Mouse (Mus musculus) MEL-GATA-1-ER (cell line): ENCODE data around the gene Vwde.
A peak's percentile ranks its signal among the peaks of the same experiment; 100 is the strongest.

Source experiments
- DNase-seq: peaks from one replicate; pipeline ENCODE4 v3.0.0-alpha.2; 2012; ENCODE audit warnings: low read depth; ENCODE audit errors: extremely low read depth

Gene Vwde

DNA sequence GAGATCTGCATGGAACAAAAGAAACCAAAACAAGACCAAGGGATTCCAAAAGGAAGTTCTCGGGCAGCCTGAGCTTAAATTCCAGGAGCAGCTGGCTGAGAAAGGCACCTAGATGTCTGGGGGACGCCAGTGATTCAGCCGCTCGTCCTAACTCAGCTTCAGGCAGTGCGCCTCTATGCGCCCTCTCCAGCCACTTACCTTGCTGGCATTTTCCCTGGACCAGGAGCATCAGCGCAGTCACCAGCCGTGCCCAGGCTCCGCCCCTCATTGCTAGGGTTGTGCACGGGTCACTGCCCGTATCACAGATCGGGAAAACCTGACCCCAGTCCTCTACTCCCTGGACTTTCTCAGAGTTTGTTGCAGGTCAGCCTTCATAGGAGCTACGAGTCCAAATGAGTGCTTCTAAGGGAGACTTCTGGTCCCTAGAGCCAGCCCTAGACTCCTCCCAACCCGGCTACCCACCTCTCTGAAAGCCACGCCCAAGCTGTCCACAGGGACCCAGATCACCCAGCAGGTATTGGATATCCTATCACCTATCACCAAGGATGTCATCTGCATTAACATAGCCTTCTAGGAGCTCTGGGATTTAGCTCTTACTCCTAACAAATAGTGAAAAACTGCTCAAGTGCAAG lies at the start of gene Vwde:
Gene Vwde (minus strand): TSS at position 370 of the 632 bp plus-strand sequence.
- no peak for DNase-seq

DNA sequence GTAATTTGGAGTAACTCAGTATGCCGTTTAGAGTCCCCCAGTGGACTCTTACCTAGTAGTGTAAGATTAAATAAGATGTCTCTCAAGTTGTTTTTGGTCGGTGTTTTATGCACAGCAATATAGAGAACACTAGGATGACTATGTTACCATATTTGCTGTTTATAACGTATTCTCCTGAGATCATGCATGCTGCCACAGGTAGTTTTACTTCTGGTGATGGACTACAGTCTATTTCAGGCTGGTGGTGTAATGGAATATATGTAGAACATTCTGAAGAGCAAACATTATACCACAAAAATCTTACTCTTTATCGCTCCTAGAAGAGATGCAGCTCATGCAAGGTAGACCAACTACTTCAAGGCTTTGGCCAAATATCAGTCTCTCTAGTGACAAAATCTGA lies 30.6 kb upstream of the Vwde start:
- DNase-seq: no peak

DNA sequence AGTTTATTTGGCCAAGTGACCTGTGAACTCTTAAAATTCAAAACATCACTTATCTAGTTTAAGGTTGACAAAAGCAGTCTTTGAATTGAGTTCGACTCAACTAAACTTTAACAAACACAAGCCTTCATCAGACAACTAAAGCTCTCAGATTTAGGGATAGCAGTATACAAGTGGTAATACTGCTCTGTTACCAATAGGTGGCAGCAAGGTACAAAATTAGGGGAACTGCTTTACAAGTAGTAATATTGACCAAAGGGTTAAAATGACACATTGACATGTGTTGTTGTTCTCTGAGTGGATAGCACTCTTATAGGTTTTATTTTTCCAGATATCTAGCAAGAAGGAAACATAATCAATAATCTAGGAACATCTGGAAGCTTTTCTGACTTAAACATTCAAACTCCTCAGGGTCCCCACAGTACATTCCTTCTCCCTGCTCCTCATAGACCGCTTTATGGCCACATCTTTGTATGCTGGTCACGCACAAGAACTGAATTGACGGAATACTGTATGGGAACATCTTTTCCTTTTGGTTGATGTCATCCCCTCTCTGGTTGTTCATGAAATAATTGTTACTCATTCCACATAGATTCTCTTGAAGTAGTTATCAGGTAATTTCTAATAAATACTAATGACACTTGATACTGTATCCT lies 23.7 kb upstream of the Vwde start:
- no peak for DNase-seq

DNA sequence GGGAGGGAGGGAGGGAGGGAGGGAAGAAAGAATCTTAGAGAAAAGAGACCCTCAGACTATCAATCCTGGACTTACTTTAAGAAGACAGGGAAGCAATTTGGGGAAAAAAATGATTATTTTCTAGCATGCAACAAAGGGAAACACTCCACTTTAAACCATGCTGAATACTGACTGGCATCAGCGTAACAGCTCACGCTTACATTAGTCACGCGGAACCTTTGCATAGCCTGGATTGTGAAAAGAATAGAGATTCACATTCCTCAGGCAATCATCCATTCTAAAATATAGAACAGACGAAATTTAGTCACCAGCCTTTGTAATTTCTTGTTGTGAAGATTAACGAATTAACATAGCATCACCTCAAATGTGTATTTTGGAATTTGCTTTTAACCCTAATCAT lies 18.6 kb downstream of the Vwde start:
- DNase-seq: no peak

DNA sequence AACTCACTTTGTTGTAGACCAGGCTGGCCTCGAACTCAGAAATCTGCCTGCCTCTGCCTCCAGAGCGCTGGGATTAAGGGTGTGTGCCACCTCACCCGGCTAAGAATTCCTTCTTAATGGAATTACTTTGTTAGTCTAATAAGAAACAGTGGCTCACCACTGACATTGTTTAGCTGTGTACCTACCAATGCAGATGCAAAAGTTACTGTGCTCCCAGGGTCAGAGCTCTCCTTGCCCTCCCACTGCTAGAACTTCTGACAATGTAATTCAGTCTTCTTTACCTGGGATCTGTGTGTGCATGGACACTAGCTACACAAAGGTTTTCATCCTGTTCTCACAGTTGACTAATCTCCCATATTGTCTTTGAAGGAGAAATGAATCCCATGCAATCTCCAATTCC lies 27.3 kb downstream of the Vwde start:
- no peak for DNase-seq

DNA sequence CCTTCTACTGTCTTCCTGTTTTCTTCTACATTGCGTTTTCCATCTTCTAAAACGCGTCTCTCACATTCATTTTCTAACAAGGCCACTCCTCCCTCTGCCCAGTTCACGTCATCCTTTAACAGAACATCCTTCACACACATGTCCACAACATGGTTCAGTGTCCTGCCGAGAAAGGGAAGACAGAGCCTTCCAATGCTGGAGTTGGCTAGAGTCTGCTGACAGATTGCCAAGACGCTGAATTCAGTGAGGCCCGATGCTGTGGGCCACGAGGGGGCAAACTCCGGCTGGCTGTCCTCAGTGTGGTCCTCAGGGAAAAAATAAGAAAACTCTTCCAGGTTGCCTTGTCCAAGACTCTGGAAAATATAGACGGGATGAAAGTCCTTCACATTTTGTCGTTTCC lies 37.9 kb downstream of the Vwde start:
- no peak for DNase-seq

DNA sequence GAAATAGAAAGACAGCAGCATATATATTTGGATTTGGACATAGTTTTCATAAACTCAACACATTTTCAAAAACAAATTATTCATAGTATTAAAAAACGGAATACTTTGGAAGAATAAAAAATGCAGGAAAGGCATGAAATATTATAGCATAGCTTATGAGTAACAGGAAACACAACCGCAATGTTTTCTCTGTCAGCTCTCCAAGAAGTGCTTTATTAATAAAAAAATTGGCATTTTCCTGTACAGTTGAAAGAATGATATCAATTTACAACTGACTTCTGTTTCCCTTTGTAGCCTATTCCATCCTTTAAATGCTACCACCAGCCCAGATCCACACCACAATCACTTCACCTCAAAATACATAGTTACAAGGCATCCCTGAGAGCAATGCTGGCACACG lies 44.7 kb downstream of the Vwde start:
- DNase-seq: no peak

DNA sequence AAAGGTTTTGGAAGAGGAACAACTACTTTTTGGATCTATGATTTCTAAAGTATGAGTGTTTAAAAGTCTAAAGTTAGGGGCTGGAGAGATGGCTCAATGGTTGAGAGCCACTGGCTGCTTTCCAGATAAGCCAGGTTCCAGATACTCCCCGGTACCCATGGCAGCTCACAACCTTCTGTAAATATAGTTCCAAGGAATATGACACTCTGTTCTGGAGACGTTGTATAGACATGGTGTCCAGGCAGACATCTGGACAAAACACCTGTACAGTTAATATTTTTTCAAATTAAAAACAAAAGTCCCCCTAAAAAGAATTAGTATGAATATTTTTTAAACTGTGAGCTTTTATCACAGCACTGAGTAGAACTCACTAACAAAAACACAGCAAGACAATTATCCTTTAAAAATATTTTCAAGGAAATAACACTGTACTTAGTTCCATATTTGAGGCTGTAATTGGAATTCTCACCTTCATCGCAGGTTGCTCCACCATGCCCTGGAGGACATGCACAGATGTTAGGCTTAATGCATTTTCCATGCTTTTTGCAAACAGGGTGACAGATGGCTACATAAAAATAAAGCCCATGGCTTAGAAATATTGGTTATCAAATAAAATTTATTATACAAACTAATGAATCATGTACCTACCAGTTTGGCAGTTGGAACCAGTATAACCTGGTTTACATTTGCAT lies 55.2 kb downstream of the Vwde start:
- DNase-seq: no peak

DNA sequence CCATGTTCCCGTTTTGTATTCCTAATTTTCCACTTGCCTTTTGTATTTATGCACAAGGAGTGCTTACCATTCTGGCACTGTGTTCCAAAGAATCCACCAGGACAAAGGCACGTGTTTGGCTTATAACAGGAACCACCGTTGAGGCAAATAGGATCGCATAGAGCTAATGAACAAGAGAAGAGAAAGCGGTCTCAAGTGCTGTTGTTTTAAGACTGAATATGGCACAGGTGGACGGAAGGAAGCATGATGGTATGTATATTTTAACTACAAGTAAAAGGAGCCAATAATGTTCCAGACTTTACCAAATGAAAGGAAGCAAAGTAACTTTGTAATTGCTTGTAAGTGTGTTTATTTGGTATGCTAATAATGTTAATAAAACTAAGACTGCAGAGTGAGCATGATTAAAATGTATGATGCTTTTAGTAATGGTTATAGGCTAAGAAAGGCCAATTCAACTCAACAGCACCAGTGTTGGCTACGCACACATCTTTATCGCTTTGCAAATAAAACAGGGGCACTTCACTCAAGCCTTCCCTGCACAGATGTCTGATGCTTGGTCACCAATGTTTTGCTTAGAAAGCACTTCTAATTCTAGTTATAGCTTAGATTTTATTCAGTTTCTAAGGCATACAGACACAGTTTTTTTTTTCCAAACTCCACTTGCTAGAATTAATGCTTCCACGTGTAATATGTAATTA lies 58.4 kb downstream of the Vwde start:
- DNase-seq: no peak

DNA sequence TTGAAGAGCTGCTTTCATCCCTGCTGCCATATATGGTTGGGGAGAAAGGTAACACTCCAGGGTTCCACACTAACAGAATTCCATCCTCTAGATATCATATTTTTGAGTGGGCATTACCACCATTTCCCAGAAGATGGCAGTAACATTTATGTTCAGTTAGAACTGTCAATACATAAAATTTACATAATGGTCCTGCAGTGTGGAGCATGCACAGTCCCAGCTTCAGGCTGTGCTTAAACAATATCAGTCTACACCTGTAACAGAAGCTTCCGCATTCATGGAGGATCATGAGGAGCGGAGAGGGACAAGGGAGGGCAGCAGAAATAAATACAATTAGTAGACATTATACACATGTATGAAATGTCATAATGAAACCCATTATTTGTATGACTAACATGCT lies 65.3 kb downstream of the Vwde start:
- no peak for DNase-seq

DNA sequence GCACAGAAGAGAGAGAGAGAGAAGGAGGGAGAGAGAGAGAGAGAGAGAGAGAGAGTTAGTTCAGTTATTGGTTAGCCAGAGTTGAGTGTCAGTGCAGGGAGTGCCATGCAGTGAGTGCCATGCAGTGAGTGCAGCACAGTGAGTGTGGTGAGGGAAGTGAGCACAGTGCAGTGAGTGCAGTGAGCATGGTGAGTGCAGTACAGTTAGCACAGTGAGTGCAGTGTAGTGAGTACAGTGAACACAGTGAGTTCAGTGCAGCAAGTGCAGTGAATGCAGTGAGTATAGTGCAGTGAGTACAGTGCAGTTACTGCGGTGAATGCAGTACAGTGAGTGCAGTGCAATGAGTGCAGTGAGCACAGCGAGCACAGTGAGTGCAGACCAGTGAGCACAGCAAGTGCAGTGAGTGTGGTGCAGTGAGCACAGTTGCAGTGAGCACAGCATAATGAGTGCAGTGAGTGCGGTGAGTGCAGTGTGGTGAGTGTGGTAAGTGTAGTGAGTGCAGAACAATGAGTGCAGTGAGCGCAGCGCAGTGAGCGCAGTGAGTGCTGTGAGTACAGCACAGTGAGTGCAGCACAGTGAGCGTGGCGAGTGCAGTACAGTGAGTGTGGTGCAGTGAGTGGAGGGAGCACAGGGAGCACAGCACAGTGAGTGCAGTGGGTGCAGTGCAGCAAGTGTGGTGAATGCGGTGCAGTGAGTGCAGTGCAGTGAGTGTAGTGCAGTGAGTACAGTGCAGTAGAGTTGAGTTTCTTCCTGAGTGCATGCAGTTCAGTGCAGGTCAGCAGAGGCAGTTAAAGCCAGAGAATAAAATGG lies 70.7 kb downstream of the Vwde start:
- DNase-seq: no peak

DNA sequence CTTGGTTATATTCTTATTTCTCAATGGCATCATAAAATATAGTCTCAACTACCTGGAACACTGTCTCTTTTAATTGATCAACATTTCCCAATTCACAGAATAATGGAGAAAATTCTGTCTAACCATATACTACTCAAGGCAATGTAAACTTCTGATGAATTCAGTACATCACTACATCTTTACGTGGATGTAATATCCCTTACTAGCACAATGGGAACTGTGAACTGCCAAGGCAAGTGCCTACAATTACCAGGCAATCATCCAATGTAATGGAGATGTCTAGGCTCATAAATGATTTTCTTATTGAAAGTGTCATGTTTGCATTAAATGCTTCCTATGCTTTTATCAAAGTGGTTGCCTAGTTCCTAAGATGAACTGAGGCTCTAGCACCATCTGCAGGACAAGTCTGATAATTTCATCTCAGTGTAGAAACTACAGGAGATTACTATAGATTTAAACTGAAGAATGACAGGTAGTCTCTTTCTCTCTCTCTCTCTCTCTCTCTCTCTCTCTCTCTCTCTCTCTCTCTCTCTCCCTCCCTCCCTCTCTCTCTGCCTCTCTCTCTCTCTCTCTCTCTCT lies 72.6 kb downstream of the Vwde start:
- peak; percentile 7 for DNase-seq

DNA sequence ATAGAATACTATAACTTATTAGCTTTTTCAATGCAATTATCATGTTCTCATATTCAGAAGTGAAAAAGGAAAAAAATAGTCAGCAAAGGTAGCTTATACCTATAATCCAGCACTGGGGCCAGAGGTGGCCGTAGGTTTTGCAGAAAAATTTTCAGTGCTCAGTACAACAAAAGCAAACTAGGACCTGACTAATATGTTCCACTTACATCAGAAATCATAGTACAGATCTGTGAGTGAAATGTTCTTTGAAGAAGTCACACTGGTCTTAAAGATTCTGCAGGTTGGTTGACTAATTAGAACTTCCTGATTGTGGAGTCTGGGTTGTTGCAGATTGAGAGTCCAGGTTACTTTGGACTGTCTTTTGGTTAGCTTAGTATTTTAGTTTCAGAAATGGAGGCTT lies 87.5 kb downstream of the Vwde start:
- DNase-seq: no peak

DNA sequence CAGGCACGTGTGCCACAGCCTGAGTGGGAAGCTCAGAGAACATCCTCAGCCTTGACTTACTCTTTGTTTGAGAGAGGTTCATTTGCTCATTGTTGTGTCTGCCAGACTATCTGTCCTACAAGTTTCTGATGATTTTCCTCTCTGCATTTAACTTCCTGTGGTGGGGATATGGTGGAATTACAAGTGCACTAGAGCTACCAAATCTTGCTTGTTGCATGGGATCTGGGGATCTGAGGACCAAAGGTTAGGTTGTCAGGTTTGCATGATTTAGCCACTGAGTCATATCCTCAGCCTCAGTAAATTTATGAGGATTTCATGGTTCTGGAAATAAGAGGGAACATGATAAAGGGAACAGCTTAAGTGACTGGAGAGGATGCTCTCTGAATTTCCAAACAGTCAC lies 116.1 kb downstream of the Vwde start:
- DNase-seq: no peak
